Mouse (Mus musculus) brain, adult 2 months (tissue): ENCODE results near the gene Tmem169.
A peak's percentile ranks its signal among the peaks of the same experiment; 100 is the strongest.

ENCODE experiments used
- DNase-seq: peaks from one replicate; pipeline ENCODE4 v3.0.0; 2011; ENCODE audit warnings: low read depth, low spot score

Gene Tmem169

DNA sequence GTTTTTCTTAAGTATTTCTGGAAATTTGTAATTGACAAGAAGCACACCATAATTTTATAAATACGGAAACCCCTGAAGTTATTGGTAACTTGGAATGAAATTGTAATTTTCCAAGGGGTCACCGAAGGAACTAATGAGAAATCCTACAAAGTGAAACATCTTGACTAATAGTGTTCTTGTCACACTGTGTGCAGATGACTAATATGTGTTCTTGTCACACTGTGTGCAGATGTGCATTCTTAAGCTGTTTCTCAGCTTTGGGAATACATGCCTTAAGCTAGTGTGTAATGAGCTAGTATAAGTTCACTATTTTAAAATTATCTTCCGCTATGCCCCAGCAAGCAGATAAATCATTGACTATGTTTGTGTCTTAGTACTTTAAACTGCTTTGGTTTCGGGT is 39.1 kb downstream of the Tmem169 start:
- DNase-seq = no peak

DNA sequence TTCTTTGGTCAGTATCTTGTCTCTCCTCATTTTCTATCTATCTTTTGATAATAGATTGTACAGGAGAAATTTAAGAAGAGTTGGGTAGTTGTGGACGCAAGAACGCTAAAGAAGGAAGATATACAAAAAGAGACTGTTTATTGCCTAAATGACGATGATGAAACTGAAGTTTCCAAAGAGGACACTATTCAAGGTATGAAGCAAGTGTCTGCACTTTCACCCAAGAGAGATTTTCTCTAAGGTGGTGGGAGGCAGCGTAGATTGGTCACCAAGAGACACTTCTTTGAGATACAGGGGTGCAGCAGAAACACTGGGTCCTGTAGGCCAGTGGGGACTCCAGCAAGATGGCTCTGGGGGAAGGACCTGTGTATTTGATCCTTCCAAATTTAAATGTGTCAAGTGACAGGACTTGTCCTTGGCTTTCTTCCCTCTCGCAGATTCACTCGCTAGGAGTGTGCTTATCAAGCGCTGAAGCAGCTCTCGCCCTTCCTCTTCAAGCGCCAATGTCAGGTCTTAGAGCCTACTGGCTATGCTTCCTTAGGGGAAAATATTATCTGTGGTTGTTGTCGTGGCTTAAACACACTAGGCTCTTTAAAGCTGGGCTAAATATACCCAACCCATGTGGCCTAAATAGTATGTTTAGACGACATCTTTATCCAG is 42.1 kb downstream of the Tmem169 start:
- no peak for DNase-seq

- no peak for DNase-seq
Observed at GRCm38 (mm10) chr1:72334807-72335206, 50.6 kb downstream of the Tmem169 start.

GRCm38 (mm10) chr1:72336780-72337179 is 52.6 kb downstream of the Tmem169 start:
- DNase-seq = peak; percentile 73

DNA sequence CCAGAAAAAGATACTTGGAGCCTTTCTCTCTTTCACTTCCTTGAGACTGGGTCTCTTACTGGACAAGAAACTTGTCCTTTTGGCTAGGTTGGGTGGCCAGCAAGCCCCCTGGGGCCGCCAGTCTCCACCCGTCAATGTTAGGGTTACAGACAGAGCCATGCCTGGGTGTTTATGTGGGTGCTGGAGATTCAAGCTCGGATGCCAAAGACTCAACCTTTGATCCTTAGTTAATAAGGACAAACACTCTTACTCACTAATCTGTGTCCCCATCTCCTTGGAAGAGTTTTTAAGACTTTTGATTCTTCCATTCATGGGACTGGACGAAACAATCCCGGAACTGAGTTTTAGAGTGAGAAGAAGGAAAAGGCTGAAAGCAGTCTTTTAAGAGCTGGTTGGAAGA is 54.2 kb downstream of the Tmem169 start:
- no peak for DNase-seq

- DNase-seq = no peak
Observed at GRCm38 (mm10) chr1:72347873-72348272, 63.7 kb downstream of the Tmem169 start.
